In genomic region chr14:78528461-78529425, GRCm38 (mm10) we compare ENCODE assay signal across 13 mouse cellular contexts. TPM values are rescaled to one million over a fixed set of nuclear protein-coding genes. Genes with fewer than 3 reads are reported as not detected.
DNase-seq lines count a peak whose midpoint lies in the region; ATAC-seq and TF ChIP-seq lines count a peak whose summit lies in the region.
"Had no signal": no experiment of that assay in that cellular context is flagged by ENCODE, and none has a peak within 500 bp of the region (broad histone marks: within the 10 kb centered on the region; RNA-seq: fewer than 3 reads in every experiment).

No protein-coding gene starts in this region.

- no peak overlapping the region for H3K4me3 ChIP-seq in heart, embryonic 16.5 days (ENCODE audit: low read length)
- H3K4me3 ChIP-seq in lung, postnatal 0 days (ENCODE audit: low read depth, low read length), result no peak overlapping the region
- H3K4me3 ChIP-seq in liver, embryonic 15.5 days (replicated peaks), result no peak overlapping the region
- H3K4me3 ChIP-seq: embryonic facial prominence, embryonic 12.5 days; forebrain, embryonic 13.5 days had no signal

- H3K4me1 ChIP-seq in heart, embryonic 16.5 days (ENCODE audit: control insufficient read depth, insufficient read depth, low read length), result peaks cover 68% of the 10 kb centered on the region
- H3K4me1 ChIP-seq in lung, postnatal 0 days (ENCODE audit: insufficient read depth, low read depth, low read length), result peaks cover 25% of the 10 kb centered on the region; the same call in 1 of the 2 replicates
- H3K4me1 ChIP-seq in liver, embryonic 15.5 days (replicated peaks), result peaks cover 53% of the 10 kb centered on the region

- H3K36me3 ChIP-seq in heart, embryonic 16.5 days (ENCODE audit: control insufficient read depth, insufficient read depth), result no peaks in the 10 kb centered on the region
- H3K36me3 ChIP-seq in lung, postnatal 0 days (ENCODE audit: insufficient read depth, low read length), result no peaks in the 10 kb centered on the region
- H3K36me3 ChIP-seq in liver, embryonic 15.5 days (replicated peaks), result no peaks in the 10 kb centered on the region
- H3K36me3 ChIP-seq: embryonic facial prominence, embryonic 12.5 days had no signal

- TF ChIP-seq CTCF in lung, postnatal 0 days (IDR thresholded peaks at IDR 0.05), result no peak

- H3K27me3 ChIP-seq in heart, embryonic 16.5 days (ENCODE audit: control insufficient read depth, insufficient read depth, low read length), result no peaks in the 10 kb centered on the region
- H3K27me3 ChIP-seq in lung, postnatal 0 days (replicated peaks; ENCODE audit: insufficient read depth, low read length), result no peaks in the 10 kb centered on the region
- H3K27me3 ChIP-seq in liver, embryonic 15.5 days, result no peaks in the 10 kb centered on the region
- H3K27me3 ChIP-seq: embryonic facial prominence, embryonic 12.5 days; forebrain, embryonic 13.5 days; Patski had no signal

- H3K9ac ChIP-seq in heart, embryonic 16.5 days (ENCODE audit: low read length), result peak overlapping the region; percentile 20; the same call in 1 of the 2 replicates
- H3K9ac ChIP-seq in lung, postnatal 0 days (replicated peaks; ENCODE audit: low read depth), result no peak overlapping the region
- no peak overlapping the region for H3K9ac ChIP-seq in liver, embryonic 15.5 days
- H3K9ac ChIP-seq: embryonic facial prominence, embryonic 12.5 days; forebrain, embryonic 13.5 days had no signal

- no peaks in the 10 kb centered on the region for H3K9me3 ChIP-seq in heart, embryonic 16.5 days (replicated peaks; ENCODE audit: control insufficient read depth, low read length)
- no peaks in the 10 kb centered on the region for H3K9me3 ChIP-seq in lung, postnatal 0 days (ENCODE audit: low read length)
- H3K9me3 ChIP-seq in liver, embryonic 15.5 days (replicated peaks), result no peaks in the 10 kb centered on the region
- H3K9me3 ChIP-seq: embryonic facial prominence, embryonic 12.5 days; forebrain, embryonic 13.5 days had no signal

- TF ChIP-seq EP300 in lung, postnatal 0 days (IDR thresholded peaks at IDR 0.05), result no peak

- H3K27ac ChIP-seq in heart, embryonic 16.5 days (ENCODE audit: low read length), result peak overlapping the region; percentile 72
- peak overlapping the region; percentile 45; the same call in 1 of the 2 replicates for H3K27ac ChIP-seq in lung, postnatal 0 days (ENCODE audit: low read length)
- H3K27ac ChIP-seq in liver, embryonic 15.5 days (replicated peaks), result peak overlapping the region; percentile 55; the same call in 1 of the 2 replicates
- H3K27ac ChIP-seq: embryonic facial prominence, embryonic 12.5 days; forebrain, embryonic 13.5 days; macrophage had no signal

- H3K4me2 ChIP-seq in heart, embryonic 16.5 days (ENCODE audit: low read depth, low read length), result no peak overlapping the region
- H3K4me2 ChIP-seq in lung, postnatal 0 days (replicated peaks; ENCODE audit: low read depth, low read length), result no peak overlapping the region
- H3K4me2 ChIP-seq in liver, embryonic 15.5 days, result peak overlapping the region; percentile 25; the same call in 1 of the 2 replicates
- H3K4me2 ChIP-seq: embryonic facial prominence, embryonic 12.5 days; forebrain, embryonic 13.5 days had no signal

- ATAC-seq in heart, embryonic 16.5 days (replicated peaks; ENCODE audit: extremely low read depth, insufficient read depth, low FRiP score), result peak; percentile 33; the same call in 1 of the 2 replicates
- peak; percentile 29; the same call in 1 of the 2 replicates for ATAC-seq in lung, postnatal 0 days
- ATAC-seq in liver, embryonic 15.5 days (ENCODE audit: insufficient read depth), result peak; percentile 39; the same call in 1 of the 2 replicates
- ATAC-seq: forebrain, embryonic 13.5 days; Patski had no signal

- WGBS in heart, embryonic 16.5 days, result 54% methylated on average over 8 of the region's 8 CpGs
- WGBS in lung, postnatal 0 days, result 19% methylated on average over 8 of the region's 8 CpGs
- 59% methylated on average over 8 of the region's 8 CpGs for WGBS in liver, embryonic 15.5 days (ENCODE audit: insufficient replicate concordance)

- DNase-seq in heart, postnatal 4 days, result no peak
- peak; percentile 40 for DNase-seq in lung, postnatal 0 days (ENCODE audit: low spot score)
- no peak for DNase-seq in lung, adult 18-20 months
- DNase-seq in thymus, postnatal 4 days, result no peak
- no peak for DNase-seq in thymus, postnatal 0 days (ENCODE audit: low spot score)
- DNase-seq: cerebellum, postnatal 10 days; gastrocnemius, postnatal 14 days had no signal

RNA-seq across cellular contexts. Expression of gene Akap11, which starts 7.9 kb away (rescaled TPM):
- 13.6 and 14.6 TPM in 2 replicates for polyA plus RNA-seq in heart, embryonic 16.5 days (2015; fragmentation: Nextera tagmentation; extraction: Ambion mirVana)
- 10 to 100 TPM; 37.3 to 37.4 TPM for total RNA-seq in heart, postnatal 4 days (2021)
- 9.4 and 12.2 TPM in 2 replicates for polyA plus RNA-seq in lung, postnatal 0 days (2015; fragmentation: Nextera tagmentation; extraction: Ambion mirVana)
- polyA plus RNA-seq in liver, embryonic 15.5 days (2015; fragmentation: Nextera tagmentation; extraction: Ambion mirVana), result 6.7 and 7.2 TPM in 2 replicates
- 13.9 and 14.5 TPM in 2 replicates for polyA plus RNA-seq in thymus, postnatal 0 days (2015; fragmentation: Nextera tagmentation; extraction: Ambion mirVana)
